Mouse (Mus musculus): ENCODE results near the gene Entr1.
A peak's percentile ranks its signal among the peaks of the same experiment; 100 is the strongest.
"Not testable (repeated sequence)": the region's sequence is repeated elsewhere in the genome, so short reads cannot be mapped to it uniquely, and the experiment has no call there.

The Entr1 gene

GRCm38 (mm10) chr2:26388682-26389153, 398 bp downstream of the Entr1 start:
- DNase-seq (ENCODE audit: low read depth): no peak

GRCm38 (mm10) chr2:26387713-26388112, 1.4 kb downstream of the Entr1 start:
- no peak for DNase-seq (ENCODE audit: low read depth)

GRCm38 (mm10) chr2:26380871-26381270, 8.2 kb downstream of the Entr1 start:
- not testable (repeated sequence) for DNase-seq (ENCODE audit: low read depth)

GRCm38 (mm10) chr2:26380131-26380771, 8.9 kb downstream of the Entr1 start, which contains the start of gene Snapc4:
Gene Snapc4, minus strand, starts transcription at chr2:26380653.
- DNase-seq (ENCODE audit: low read depth): peak; percentile 46

- DNase-seq (ENCODE audit: low read depth): no peak
Observed at GRCm38 (mm10) chr2:26372396-26372795, 16.7 kb downstream of the Entr1 start.

GRCm38 (mm10) chr2:26368572-26368971, 20.5 kb downstream of the Entr1 start:
- DNase-seq (ENCODE audit: low read depth): no peak

- DNase-seq (ENCODE audit: low read depth): no peak
Observed at GRCm38 (mm10) chr2:26367911-26368310, 21.2 kb downstream of the Entr1 start.

GRCm38 (mm10) chr2:26364738-26365465, 24.2 kb downstream of the Entr1 start:
- no peak for DNase-seq (ENCODE audit: low read depth)

GRCm38 (mm10) chr2:26363481-26363880, 25.6 kb downstream of the Entr1 start:
- no peak for DNase-seq (ENCODE audit: low read depth)

GRCm38 (mm10) chr2:26362991-26363390, 26.1 kb downstream of the Entr1 start:
- DNase-seq (ENCODE audit: low read depth): no peak

- DNase-seq (ENCODE audit: low read depth): no peak
Observed at GRCm38 (mm10) chr2:26360772-26361171, 28.3 kb downstream of the Entr1 start, which contains the start of gene Card9. Gene Card9, minus strand, starts transcription at chr2:26360918.

- DNase-seq (ENCODE audit: low read depth): no peak
Observed at GRCm38 (mm10) chr2:26359983-26360382, 29.1 kb downstream of the Entr1 start.

- no peak for DNase-seq (ENCODE audit: low read depth)
Observed at GRCm38 (mm10) chr2:26358667-26359320, 30.3 kb downstream of the Entr1 start.

- DNase-seq (ENCODE audit: low read depth): no peak
Observed at GRCm38 (mm10) chr2:26357484-26357883, 31.6 kb downstream of the Entr1 start.

- no peak for DNase-seq (ENCODE audit: low read depth)
Observed at GRCm38 (mm10) chr2:26356678-26357077, 32.4 kb downstream of the Entr1 start.

GRCm38 (mm10) chr2:26356231-26356630, 32.9 kb downstream of the Entr1 start:
- DNase-seq (ENCODE audit: low read depth): no peak

GRCm38 (mm10) chr2:26354401-26354800, 34.7 kb downstream of the Entr1 start:
- no peak for DNase-seq (ENCODE audit: low read depth)

- DNase-seq (ENCODE audit: low read depth): no peak
Observed at GRCm38 (mm10) chr2:26353066-26353980, 35.8 kb downstream of the Entr1 start.

GRCm38 (mm10) chr2:26352291-26352910, 36.7 kb downstream of the Entr1 start:
- DNase-seq (ENCODE audit: low read depth): no peak

GRCm38 (mm10) chr2:26351358-26352290, 37.5 kb downstream of the Entr1 start, which contains the start of gene Dnlz:
Gene Dnlz, minus strand, starts transcription at chr2:26352110.
- DNase-seq (ENCODE audit: low read depth): peak; percentile 82

All from fibroblast of lung, adult 2 months (primary cell).